Mouse (Mus musculus): Measurements from ENCODE around the gene Coq8b. TPM values are rescaled to one million over a fixed set of nuclear protein-coding genes. Genes with fewer than 3 reads are reported as not detected.

Coq8b gene
- total RNA-seq, 1 experiment: 12.8 TPM

DNA sequence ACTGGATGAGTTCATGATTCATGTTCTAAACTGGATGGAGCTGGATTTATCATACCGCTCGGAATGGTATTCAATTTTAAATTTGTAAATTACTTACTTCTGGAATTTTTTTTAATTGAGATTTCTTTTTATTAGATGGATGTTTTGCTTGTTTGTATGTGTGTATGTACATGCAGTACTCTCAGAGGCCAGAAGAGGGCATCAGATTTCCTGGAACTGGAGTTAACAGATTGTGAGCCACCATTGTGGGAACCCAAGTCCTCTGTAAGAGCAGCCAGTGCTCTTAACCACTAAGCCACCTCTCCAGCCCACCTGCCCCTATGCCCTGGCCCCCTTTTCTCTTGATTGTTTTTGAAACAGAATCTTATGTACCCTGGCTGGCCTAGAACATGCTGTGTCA, 16.3 kb downstream of the Coq8b start:
- DNase-seq (ENCODE audit: low read depth, low spot score): no peak
- Histone ChIP-seq H3K36me3 (ENCODE audit: control insufficient read depth, insufficient read depth, low read length, poor library complexity, severe bottlenecking) (no peaks in the 10 kb centered on the region), H3K9ac (ENCODE audit: insufficient read depth, low read depth, low read length, poor library complexity, severe bottlenecking) (no peak overlapping the region), H3K27ac (ENCODE audit: insufficient read depth, low read depth, low read length, poor library complexity, severe bottlenecking) (no peak overlapping the region), H3K4me3 (ENCODE audit: insufficient read depth in 1 of 2, low read depth in 1 of 2, low read length in 2 of 2, poor library complexity in 1 of 2, severe bottlenecking in 1 of 2) (no peak overlapping the region), H3K9me3 (ENCODE audit: control insufficient read depth, insufficient read depth, low read depth, low read length) (no peaks in the 10 kb centered on the region), H3K4me1 (ENCODE audit: control insufficient read depth in 2 of 2, insufficient read depth in 2 of 2, low read length in 2 of 2, poor library complexity in 1 of 2) (peaks cover 0 to 5% of the 10 kb centered on the region in 2 experiments; a peak in 1 of 4 replicates)
- in situ Hi-C loops (cut with MboI; ENCODE audit: low sequenced_read_pairs in 2 of 2, unreplicated experiment in 2 of 2): no loop called here
- TF ChIP-seq MAFK (IDR thresholded peaks at IDR 0.05; ENCODE audit: insufficient read depth, low read depth, low read length) (no peak), ZNF384 (IDR thresholded peaks at IDR 0.05; ENCODE audit: low read depth, low read length) (no peak), ZC3H11A (IDR thresholded peaks at IDR 0.05; ENCODE audit: borderline replicate concordance, low read depth, low read length) (no peak), CHD2 (IDR thresholded peaks at IDR 0.05; ENCODE audit: low read depth, low read length) (no peak), HCFC1 (IDR thresholded peaks at IDR 0.05; ENCODE audit: borderline replicate concordance, insufficient read depth, low read length) (no peak)

DNA sequence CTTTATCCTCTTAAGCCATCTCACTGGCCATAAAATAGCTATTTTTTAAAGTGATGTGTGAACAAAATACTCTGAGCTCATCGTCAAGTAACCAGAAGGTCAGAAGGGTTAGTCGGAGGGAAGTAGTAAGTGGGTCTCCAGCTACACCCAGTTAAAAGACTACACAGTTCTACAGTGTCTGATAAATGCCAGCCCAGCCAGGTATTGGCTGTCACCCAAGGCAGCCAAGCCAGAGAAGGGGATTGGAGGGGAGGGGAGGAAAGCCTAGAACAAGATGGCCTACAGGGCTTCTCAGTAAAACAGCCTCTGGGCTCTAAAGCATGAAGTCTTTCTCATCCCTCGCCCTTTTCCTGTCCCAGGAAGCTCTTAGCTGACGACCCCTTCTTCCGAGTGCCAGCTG, 17.1 kb downstream of the Coq8b start:
- no peak overlapping the region for H3K27ac ChIP-seq (ENCODE audit: insufficient read depth, low read depth, low read length, poor library complexity, severe bottlenecking)
- H3K4me1 ChIP-seq (ENCODE audit: control insufficient read depth in 2 of 2, insufficient read depth in 2 of 2, low read length in 2 of 2, poor library complexity in 1 of 2): peaks cover 0 to 7% of the 10 kb centered on the region in 2 experiments; a peak in 1 of 4 replicates
- H3K9me3 ChIP-seq (ENCODE audit: control insufficient read depth, insufficient read depth, low read depth, low read length): no peaks in the 10 kb centered on the region
- in situ Hi-C loops (cut with MboI; ENCODE audit: low sequenced_read_pairs in 2 of 2, unreplicated experiment in 2 of 2): no loop called here
- DNase-seq (ENCODE audit: low read depth, low spot score): no peak
- no peak overlapping the region for H3K4me3 ChIP-seq (ENCODE audit: insufficient read depth in 1 of 2, low read depth in 1 of 2, low read length in 2 of 2, poor library complexity in 1 of 2, severe bottlenecking in 1 of 2)
- no peaks in the 10 kb centered on the region for H3K36me3 ChIP-seq (ENCODE audit: control insufficient read depth, insufficient read depth, low read length, poor library complexity, severe bottlenecking)
- TF ChIP-seq MAFK (IDR thresholded peaks at IDR 0.05; ENCODE audit: insufficient read depth, low read depth, low read length) (no peak), ZC3H11A (IDR thresholded peaks at IDR 0.05; ENCODE audit: borderline replicate concordance, low read depth, low read length) (no peak), HCFC1 (IDR thresholded peaks at IDR 0.05; ENCODE audit: borderline replicate concordance, insufficient read depth, low read length) (no peak), CHD2 (IDR thresholded peaks at IDR 0.05; ENCODE audit: low read depth, low read length) (no peak), ZNF384 (IDR thresholded peaks at IDR 0.05; ENCODE audit: low read depth, low read length) (no peak)
- no peak overlapping the region for H3K9ac ChIP-seq (ENCODE audit: insufficient read depth, low read depth, low read length, poor library complexity, severe bottlenecking)

DNA sequence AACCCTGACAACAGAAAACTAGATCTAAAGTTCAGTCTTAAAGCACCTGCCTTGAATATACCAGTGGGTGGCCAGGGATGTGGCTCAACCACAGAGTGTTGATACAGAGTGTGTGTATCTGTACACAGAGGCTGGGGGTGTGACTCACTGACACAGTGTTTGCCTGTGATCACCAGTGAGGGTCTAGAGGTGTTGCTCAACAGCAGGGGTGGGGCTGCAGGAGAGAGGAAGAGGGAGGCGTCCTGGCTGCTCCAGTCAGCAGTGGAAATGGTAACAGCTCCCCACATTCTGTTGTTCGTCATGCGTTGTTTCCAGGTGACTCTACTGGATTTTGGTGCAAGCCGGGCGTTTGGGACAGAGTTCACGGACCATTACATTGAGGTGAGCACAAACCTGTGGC, 19.1 kb downstream of the Coq8b start:
- no peak overlapping the region for H3K27ac ChIP-seq (ENCODE audit: insufficient read depth, low read depth, low read length, poor library complexity, severe bottlenecking)
- in situ Hi-C loops (cut with MboI; ENCODE audit: low sequenced_read_pairs in 2 of 2, unreplicated experiment in 2 of 2): no loop called here
- TF ChIP-seq ZC3H11A (IDR thresholded peaks at IDR 0.05; ENCODE audit: borderline replicate concordance, low read depth, low read length): no peak
- TF ChIP-seq ZNF384 (IDR thresholded peaks at IDR 0.05; ENCODE audit: low read depth, low read length): no peak
- no peak for TF ChIP-seq MAFK (IDR thresholded peaks at IDR 0.05; ENCODE audit: insufficient read depth, low read depth, low read length)
- no peak for TF ChIP-seq HCFC1 (IDR thresholded peaks at IDR 0.05; ENCODE audit: borderline replicate concordance, insufficient read depth, low read length)
- no peak for TF ChIP-seq CHD2 (IDR thresholded peaks at IDR 0.05; ENCODE audit: low read depth, low read length)

DNA sequence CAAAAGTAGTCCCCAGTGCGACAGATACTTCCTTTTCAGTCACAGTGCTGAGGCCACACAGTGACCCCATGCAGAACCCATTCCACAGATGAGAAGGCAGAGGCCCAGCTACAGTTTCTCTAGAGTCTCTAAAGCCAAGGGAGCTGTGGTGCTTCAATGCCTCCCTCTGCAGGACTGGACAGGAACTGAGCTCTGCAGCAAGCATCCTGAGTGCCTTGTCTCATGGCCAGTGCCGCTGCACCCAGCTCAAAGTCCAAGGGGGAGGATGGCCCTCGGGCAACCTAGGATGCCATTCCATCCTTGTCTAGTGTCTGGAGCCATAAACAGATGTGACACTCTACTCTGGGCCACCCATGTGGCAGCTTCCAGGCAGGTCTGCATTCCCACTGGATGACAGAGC, 22.9 kb downstream of the Coq8b start:
- peaks cover 2 to 12% of the 10 kb centered on the region in 2 experiments; a peak in 2 of 4 replicates for H3K4me1 ChIP-seq (ENCODE audit: control insufficient read depth in 2 of 2, insufficient read depth in 2 of 2, low read length in 2 of 2, poor library complexity in 1 of 2)
- H3K4me3 ChIP-seq (ENCODE audit: insufficient read depth in 1 of 2, low read depth in 1 of 2, low read length in 2 of 2, poor library complexity in 1 of 2, severe bottlenecking in 1 of 2): no peak overlapping the region
- TF ChIP-seq CHD2 (IDR thresholded peaks at IDR 0.05; ENCODE audit: low read depth, low read length) (no peak), ZNF384 (IDR thresholded peaks at IDR 0.05; ENCODE audit: low read depth, low read length) (no peak)
- no peaks in the 10 kb centered on the region for H3K36me3 ChIP-seq (ENCODE audit: control insufficient read depth, insufficient read depth, low read length, poor library complexity, severe bottlenecking)
- H3K9ac ChIP-seq (ENCODE audit: insufficient read depth, low read depth, low read length, poor library complexity, severe bottlenecking): no peak overlapping the region
- DNase-seq (ENCODE audit: low read depth, low spot score): no peak
- no peak overlapping the region for H3K27ac ChIP-seq (ENCODE audit: insufficient read depth, low read depth, low read length, poor library complexity, severe bottlenecking)
- no peaks in the 10 kb centered on the region for H3K9me3 ChIP-seq (ENCODE audit: control insufficient read depth, insufficient read depth, low read depth, low read length)
- in situ Hi-C loops (cut with MboI; ENCODE audit: low sequenced_read_pairs in 2 of 2, unreplicated experiment in 2 of 2): no loop called here

More for the DNA sequence above, 19.1 kb downstream of the Coq8b start:
- no peak for DNase-seq (ENCODE audit: low read depth, low spot score)
- H3K9ac ChIP-seq (ENCODE audit: insufficient read depth, low read depth, low read length, poor library complexity, severe bottlenecking): no peak overlapping the region
- no peaks in the 10 kb centered on the region for H3K36me3 ChIP-seq (ENCODE audit: control insufficient read depth, insufficient read depth, low read length, poor library complexity, severe bottlenecking)
- H3K4me1 ChIP-seq (ENCODE audit: control insufficient read depth in 2 of 2, insufficient read depth in 2 of 2, low read length in 2 of 2, poor library complexity in 1 of 2): peaks cover 0 to 8% of the 10 kb centered on the region in 2 experiments; a peak in 2 of 4 replicates
- no peak overlapping the region for H3K4me3 ChIP-seq (ENCODE audit: insufficient read depth in 1 of 2, low read depth in 1 of 2, low read length in 2 of 2, poor library complexity in 1 of 2, severe bottlenecking in 1 of 2)
- no peaks in the 10 kb centered on the region for H3K9me3 ChIP-seq (ENCODE audit: control insufficient read depth, insufficient read depth, low read depth, low read length)

Data from ES-E14 (cell line).